Mouse (Mus musculus) embryonic fibroblast, embryonic 13.5 days (primary cell): ENCODE measurements around the gene Rbfox3. TPM values are rescaled to one million over a fixed set of nuclear protein-coding genes. Genes with fewer than 3 reads are reported as not detected.

Source experiments
- H3K27ac ChIP-seq: 2 replicates; pipeline ENCODE4 v1.5.1; 2012; ENCODE audit warnings: low read length, control low read depth, inconsistent platforms; ENCODE audit not compliant: insufficient read depth
- H3K4me1 ChIP-seq: 2 replicates; pipeline ENCODE4 v1.6.1; 2011; ENCODE audit warnings: low read length; ENCODE audit not compliant: control insufficient read depth, insufficient read depth
- H3K4me3 ChIP-seq: 2 replicates; pipeline ENCODE4 v1.5.1; 2011; ENCODE audit warnings: mild to moderate bottlenecking, control low read depth, low read length; ENCODE audit not compliant: insufficient read depth
- CTCF ChIP-seq: IDR thresholded peaks from 2 replicates; pipeline ENCODE4 v1.5.1; 2011; ENCODE audit warnings: mild to moderate bottlenecking, control low read depth, low read length, moderate library complexity, borderline replicate concordance; ENCODE audit not compliant: insufficient read depth
- POLR2A ChIP-seq: IDR thresholded peaks from 2 replicates; pipeline ENCODE4 v1.6.1; 2011; ENCODE audit warnings: low read depth, mild to moderate bottlenecking, control low read depth, low read length, moderate library complexity
- polyA plus RNA-seq: library from polyadenylated mRNA; stranded (reverse); fragments of >200 nt; gene quantifications from 2 replicates; pipeline ENCODE4 v1.2.4, GENCODE M21; 2011; ENCODE audit warnings: low read depth; ENCODE audit not compliant: missing spikeins, insufficient read length

Rbfox3 gene
- polyA plus RNA-seq, 1 experiment: not detected

- TF ChIP-seq CTCF (no peak), POLR2A (no peak)
- no peak overlapping the region for H3K4me3 ChIP-seq
- no peaks in the 10 kb centered on the region for H3K4me1 ChIP-seq
- no peak overlapping the region for H3K27ac ChIP-seq
Measured at GRCm38 (mm10) chr11:118553926-118554325, 357.5 kb downstream of the Rbfox3 start.

GRCm38 (mm10) chr11:118553001-118553400 is 358.4 kb downstream of the Rbfox3 start:
- Histone ChIP-seq H3K27ac (no peak overlapping the region), H3K4me1 (no peaks in the 10 kb centered on the region), H3K4me3 (no peak overlapping the region)
- no peak for TF ChIP-seq POLR2A
- no peak for TF ChIP-seq CTCF

- TF ChIP-seq POLR2A (no peak), CTCF (no peak)
- H3K4me1 ChIP-seq: no peaks in the 10 kb centered on the region
- H3K27ac ChIP-seq: no peak overlapping the region
- H3K4me3 ChIP-seq: no peak overlapping the region
Measured at GRCm38 (mm10) chr11:118552478-118552877, 358.9 kb downstream of the Rbfox3 start.

DNA sequence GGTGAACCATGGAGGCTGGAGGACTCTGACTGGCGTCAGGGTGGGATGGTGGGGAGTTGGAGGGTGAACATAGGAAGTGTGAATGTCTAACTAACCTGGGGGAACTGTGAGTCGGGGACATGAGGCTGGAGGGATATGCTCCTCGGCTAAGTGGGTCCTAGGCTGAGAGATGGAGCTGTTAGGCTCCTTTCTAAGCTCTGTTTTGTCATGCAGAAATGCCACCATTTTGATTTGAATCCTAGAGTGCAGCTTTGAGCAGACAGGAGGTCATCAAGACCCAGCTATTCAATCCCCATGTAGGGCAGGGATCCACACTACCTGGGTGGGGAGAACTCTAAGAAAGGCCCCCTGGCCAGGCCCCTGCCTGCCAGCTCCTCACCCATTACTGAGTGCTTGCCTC is 359.7 kb downstream of the Rbfox3 start:
- TF ChIP-seq CTCF (no peak), POLR2A (no peak)
- Histone ChIP-seq H3K27ac (no peak overlapping the region), H3K4me1 (no peaks in the 10 kb centered on the region), H3K4me3 (no peak overlapping the region)

DNA sequence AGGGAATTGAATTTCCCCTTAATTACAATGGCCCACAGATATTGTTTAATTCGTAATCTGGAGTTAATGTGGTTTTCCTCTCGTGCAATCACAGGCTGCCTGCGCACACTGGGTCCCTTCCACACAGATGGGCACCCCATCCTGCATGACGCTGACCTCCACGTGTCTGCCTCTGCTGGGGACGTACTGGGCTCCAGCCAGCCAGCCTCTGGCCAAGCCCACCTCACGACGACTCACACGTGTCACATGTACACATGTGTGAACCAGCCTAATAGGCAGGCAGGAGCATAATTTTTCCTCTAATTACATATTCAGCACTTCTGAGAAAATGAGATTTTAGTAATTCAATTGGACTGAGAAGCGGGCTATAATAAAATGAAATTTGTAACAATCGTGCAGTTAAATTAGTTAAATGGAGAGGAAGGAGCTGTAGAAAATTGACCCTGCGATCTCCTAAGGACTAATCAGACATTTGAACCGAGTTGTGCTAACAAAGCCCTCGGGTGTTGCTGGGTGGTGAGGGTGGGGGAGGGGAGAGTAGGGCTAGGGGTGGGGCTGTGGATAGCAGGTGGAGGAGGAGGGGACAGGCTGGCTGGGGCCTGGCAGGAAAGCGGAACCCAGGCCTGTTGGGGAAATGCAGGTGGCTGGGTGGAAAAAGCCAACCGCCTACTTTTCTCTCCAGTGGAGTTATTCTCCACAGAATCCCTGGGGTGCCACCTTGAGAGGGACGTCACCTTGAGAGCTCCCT is 360.4 kb downstream of the Rbfox3 start:
- TF ChIP-seq POLR2A: no peak
- no peak for TF ChIP-seq CTCF
- no peak overlapping the region for H3K4me3 ChIP-seq
- no peak overlapping the region for H3K27ac ChIP-seq
- H3K4me1 ChIP-seq: no peaks in the 10 kb centered on the region

- no peak overlapping the region for H3K27ac ChIP-seq
- no peak for TF ChIP-seq POLR2A
- TF ChIP-seq CTCF: no peak
Measured at GRCm38 (mm10) chr11:118548242-118548641, 363.2 kb downstream of the Rbfox3 start.

DNA sequence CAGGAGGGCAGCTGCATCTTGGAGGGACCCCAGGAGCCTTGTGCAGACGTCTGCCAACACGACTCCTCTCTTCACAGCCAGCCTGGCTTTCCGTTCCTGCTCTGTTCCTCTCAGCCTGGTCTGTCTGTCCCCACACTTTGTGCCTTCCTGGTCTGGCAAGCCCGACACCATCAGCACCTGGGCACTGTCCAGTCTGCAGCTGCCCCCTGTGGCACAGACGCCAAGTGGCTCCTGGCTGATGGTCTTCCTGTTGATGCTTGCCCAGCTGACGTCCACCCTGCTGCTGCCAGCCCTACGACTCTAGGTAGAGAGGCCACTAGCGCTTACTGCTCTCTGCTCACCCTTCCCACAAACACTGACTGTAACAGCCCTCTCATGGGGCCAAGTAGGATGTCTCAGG is 365.1 kb downstream of the Rbfox3 start:
- no peak for TF ChIP-seq POLR2A
- TF ChIP-seq CTCF: no peak
- Histone ChIP-seq H3K4me1 (no peaks in the 10 kb centered on the region), H3K27ac (no peak overlapping the region), H3K4me3 (no peak overlapping the region)

More at GRCm38 (mm10) chr11:118548242-118548641, 363.2 kb downstream of the Rbfox3 start:
- no peaks in the 10 kb centered on the region for H3K4me1 ChIP-seq
- no peak overlapping the region for H3K4me3 ChIP-seq

DNA sequence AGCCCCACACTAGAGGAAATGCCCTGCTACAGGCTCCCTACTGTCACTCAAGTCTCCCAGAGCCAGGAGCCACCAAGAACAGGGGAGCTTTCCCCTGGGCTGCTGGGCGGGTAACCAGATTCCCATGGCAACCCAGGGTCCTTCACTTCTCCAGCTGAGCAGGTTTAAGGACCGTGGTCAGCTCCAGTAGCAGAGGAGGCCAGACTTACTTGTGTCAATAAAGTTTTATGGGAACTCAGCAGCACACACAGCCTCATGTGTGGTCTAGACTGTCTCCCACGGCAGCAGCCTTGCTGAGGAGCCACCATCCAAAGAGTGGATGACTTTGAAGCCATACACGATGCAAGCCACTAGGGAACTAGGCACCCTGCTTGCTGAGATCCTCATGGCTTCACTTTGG is 365.7 kb downstream of the Rbfox3 start:
- TF ChIP-seq POLR2A (no peak), CTCF (no peak)
- Histone ChIP-seq H3K4me1 (no peaks in the 10 kb centered on the region), H3K4me3 (no peak overlapping the region), H3K27ac (no peak overlapping the region)

GRCm38 (mm10) chr11:118544564-118544963 is 366.8 kb downstream of the Rbfox3 start:
- no peak overlapping the region for H3K27ac ChIP-seq
- no peak overlapping the region for H3K4me3 ChIP-seq
- H3K4me1 ChIP-seq: no peaks in the 10 kb centered on the region
- TF ChIP-seq POLR2A: no peak
- no peak for TF ChIP-seq CTCF

DNA sequence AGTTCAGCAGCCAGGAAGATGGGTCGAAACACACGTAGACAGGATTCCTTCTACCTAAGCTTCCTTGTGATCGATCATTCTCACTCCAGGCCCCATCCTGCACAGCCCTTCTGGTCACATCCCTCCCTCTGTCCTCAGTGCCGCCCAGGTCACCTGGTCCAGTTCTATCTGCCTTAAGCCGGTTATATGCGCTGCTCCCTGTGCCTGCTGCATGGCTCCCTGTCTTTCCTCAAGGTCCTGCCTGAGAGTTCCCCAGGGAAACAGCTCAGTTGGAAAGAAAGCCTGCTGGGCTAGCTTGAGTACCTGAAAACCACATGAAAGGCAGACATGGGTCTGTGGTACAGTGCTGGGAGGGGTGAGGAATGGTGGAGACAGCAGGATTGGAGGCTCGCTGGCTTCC is 368.5 kb downstream of the Rbfox3 start:
- Histone ChIP-seq H3K4me3 (no peak overlapping the region), H3K4me1 (no peaks in the 10 kb centered on the region)
- TF ChIP-seq POLR2A: no peak

More for the DNA sequence above, 368.5 kb downstream of the Rbfox3 start:
- H3K27ac ChIP-seq: no peak overlapping the region
